24 mouse cellular contexts compared by ENCODE assay signal in genomic region chr10:112248273-112248672, GRCm38 (mm10). TPM values are rescaled to one million over a fixed set of nuclear protein-coding genes. Genes with fewer than 3 reads are reported as not detected.
"Had no signal": no experiment of that assay in that cellular context is flagged by ENCODE, and none has a peak within 500 bp of the region (broad histone marks: within the 10 kb centered on the region; RNA-seq: fewer than 3 reads in every experiment).

No protein-coding gene starts in this region.

- H3K4me1 ChIP-seq: heart, embryonic 13.5 days; heart, embryonic 15.5 days; hindbrain, embryonic 13.5 days; hindbrain, embryonic 15.5 days; limb, embryonic 13.5 days; limb, embryonic 15.5 days; liver, embryonic 12.5 days had no signal

- H3K4me2 ChIP-seq: heart, embryonic 11.5 days; heart, embryonic 13.5 days; heart, embryonic 15.5 days; hindbrain, embryonic 13.5 days; hindbrain, embryonic 15.5 days; limb, embryonic 13.5 days; limb, embryonic 15.5 days; liver, embryonic 12.5 days had no signal

- DNase-seq: gastrocnemius, postnatal 14 days; gastrocnemius, postnatal 36 days; heart, adult 11 months; heart, adult 2 months; heart, postnatal 14 days; heart, postnatal 36 days; kidney, adult 11 months; kidney, postnatal 14 days; kidney, postnatal 36 days; layer of hippocampus, adult 9-11 months; layer of hippocampus, postnatal 36 days; left cerebral cortex, postnatal 4 days had no signal

- ATAC-seq: hindbrain, postnatal 0 days; intestine, embryonic 16.5 days; liver, embryonic 12.5 days had no signal

- H3K9ac ChIP-seq: heart, embryonic 13.5 days; heart, embryonic 15.5 days; hindbrain, embryonic 13.5 days; hindbrain, embryonic 15.5 days; limb, embryonic 13.5 days; limb, embryonic 15.5 days; liver, embryonic 12.5 days; liver, embryonic 14.5 days had no signal

- H3K27ac ChIP-seq: heart, adult 2 months; heart, embryonic 13.5 days; heart, embryonic 15.5 days; hindbrain, embryonic 13.5 days; hindbrain, embryonic 15.5 days; hindbrain, postnatal 0 days; limb, embryonic 13.5 days; limb, embryonic 15.5 days; liver, embryonic 12.5 days; liver, embryonic 14.5 days had no signal

- H3K4me3 ChIP-seq: heart, adult 2 months; heart, embryonic 13.5 days; heart, embryonic 15.5 days; hindbrain, embryonic 13.5 days; hindbrain, embryonic 15.5 days; limb, embryonic 13.5 days; limb, embryonic 15.5 days; liver, embryonic 12.5 days had no signal

- H3K27me3 ChIP-seq: heart, embryonic 13.5 days; heart, embryonic 15.5 days; hindbrain, embryonic 13.5 days; hindbrain, embryonic 15.5 days; limb, embryonic 13.5 days; limb, embryonic 15.5 days; liver, embryonic 12.5 days had no signal

- H3K9me3 ChIP-seq: heart, embryonic 13.5 days; heart, embryonic 15.5 days; hindbrain, embryonic 13.5 days; hindbrain, embryonic 15.5 days; limb, embryonic 13.5 days; limb, embryonic 15.5 days; liver, embryonic 12.5 days had no signal

- H3K36me3 ChIP-seq: heart, embryonic 13.5 days; heart, embryonic 15.5 days; hindbrain, embryonic 13.5 days; hindbrain, embryonic 15.5 days; limb, embryonic 13.5 days; limb, embryonic 15.5 days; liver, embryonic 12.5 days had no signal

RNA-seq across cellular contexts. Expression of gene Kcnc2, which starts 22.6 kb away (rescaled TPM):
- polyA plus RNA-seq: liver, adult 2 months; liver, embryonic 12.5 days; liver, embryonic 14.5 days had no signal
